Mouse (Mus musculus): ENCODE results near the gene Xlr5b.
A peak's percentile ranks its signal among the peaks of the same experiment; 100 is the strongest.
"Not testable (repeated sequence)": the region's sequence is repeated elsewhere in the genome, so short reads cannot be mapped to it uniquely, and the experiment has no call there.

Gene Xlr5b

GRCm38 (mm10) chrX:73148496-73148895, at the start of gene Xlr5b:
TSS of gene Xlr5b (plus strand) at chrX:73148796.
- DNase-seq (ENCODE audit: low read depth, low spot score): not testable (repeated sequence)

GRCm38 (mm10) chrX:73116747-73117146, 31.8 kb upstream of the Xlr5b start, which contains the start of gene Gm14685:
TSS of gene Gm14685 (plus strand) at chrX:73117047.
- not testable (repeated sequence) for DNase-seq (ENCODE audit: low read depth, low spot score)

DNA sequence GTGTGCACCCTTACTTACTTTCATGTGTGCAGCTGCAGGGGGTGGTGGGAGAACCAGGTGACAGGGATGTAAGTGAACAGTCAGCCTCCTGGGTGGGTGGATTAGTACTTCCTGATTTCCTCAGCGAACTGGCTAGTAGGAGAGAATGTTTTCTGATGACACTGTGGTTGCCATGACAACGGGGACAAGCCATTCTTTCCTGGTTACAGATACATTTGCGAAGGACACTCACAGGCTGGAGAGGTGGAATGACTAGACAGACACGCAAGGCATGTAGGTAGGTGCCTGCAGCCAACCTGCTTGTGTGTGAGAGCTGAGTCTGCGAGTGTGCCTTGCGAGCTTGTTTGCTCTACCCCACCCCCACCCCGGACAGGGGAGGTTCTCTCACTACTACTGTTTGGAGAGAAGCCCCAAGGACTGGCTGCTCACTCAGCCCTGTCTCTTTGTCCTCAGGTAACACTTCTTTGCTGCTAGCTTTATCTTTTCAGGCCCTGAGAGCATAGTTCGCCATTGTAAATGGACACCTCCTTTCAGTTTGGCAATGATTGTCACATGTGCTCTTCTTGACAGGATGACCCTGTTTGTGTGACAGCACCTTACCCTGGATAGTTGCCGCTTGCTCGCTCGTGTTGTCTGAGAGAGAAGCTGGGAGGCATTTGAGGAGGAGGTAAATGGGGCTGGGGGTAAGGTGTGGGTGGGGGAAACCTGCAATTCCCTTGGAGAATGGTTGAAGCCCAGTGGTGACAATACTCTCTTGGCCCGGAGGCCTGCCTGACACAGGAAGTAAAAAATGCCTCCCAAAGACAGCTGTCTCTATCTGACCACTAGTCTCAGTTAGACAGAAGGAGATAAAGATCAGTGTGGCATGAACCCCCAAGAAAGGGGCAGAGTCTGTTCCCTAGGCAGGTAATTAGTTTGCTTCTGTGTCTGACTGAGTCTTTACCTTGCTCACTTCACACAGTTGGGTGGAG, 25.5 kb upstream of the Xlr5b start:
- not testable (repeated sequence) for DNase-seq (ENCODE audit: low read depth, low spot score)

GRCm38 (mm10) chrX:73143218-73143618, 5.4 kb upstream of the Xlr5b start:
- not testable (repeated sequence) for DNase-seq (ENCODE audit: low read depth, low spot score)

- not testable (repeated sequence) for DNase-seq (ENCODE audit: low read depth, low spot score)
Observed at GRCm38 (mm10) chrX:73149350-73149749, 754 bp downstream of the Xlr5b start, which contains the start of gene DXBay18. TSS of gene DXBay18 (minus strand) at chrX:73149450.

- DNase-seq (ENCODE audit: low read depth, low spot score): not testable (repeated sequence)
Observed at GRCm38 (mm10) chrX:73176889-73177288, 28.3 kb downstream of the Xlr5b start, which contains the start of gene Spin2d. TSS of gene Spin2d (minus strand) at chrX:73176989.

- peak; percentile 42 for DNase-seq (ENCODE audit: low read depth, low spot score)
Observed at GRCm38 (mm10) chrX:73191934-73192333, 43.3 kb downstream of the Xlr5b start, which contains the start of gene Xlr3b. TSS of gene Xlr3b (plus strand) at chrX:73192207.
